Mouse (Mus musculus) liver, postnatal 0 days (tissue): Measurements from ENCODE around the gene Hc. TPM values are rescaled to one million over a fixed set of nuclear protein-coding genes. Genes with fewer than 3 reads are reported as not detected.

ENCODE experiments used
- ATAC-seq: fragments of 200-750 bp; cut with Nextera tagmentation; 2 replicates; pipeline ENCODE4 v1.8.0; 2017; ENCODE audit warnings: mild to moderate bottlenecking, moderate library complexity
- DNase-seq: peaks from one replicate; pipeline ENCODE4 v3.0.0-alpha.2; 2016
- H3K27ac ChIP-seq: fragments of 300-500 bp; sonication (generic); 2 replicates; pipeline ENCODE4 v1.5.1; 2014; ENCODE audit warnings: antibody characterized with exemption, moderate library complexity, mild to moderate bottlenecking, low read depth
- H3K27me3 ChIP-seq: fragments of 300-500 bp; sonication (generic); 2 replicates; pipeline ENCODE4 v1.6.1; 2014; ENCODE audit warnings: low read length, control low read depth, mixed read lengths; ENCODE audit not compliant: insufficient read depth
- H3K36me3 ChIP-seq: fragments of 300-500 bp; sonication (generic); replicated peaks from 2 replicates; pipeline ENCODE4 v1.6.1; 2014; ENCODE audit warnings: mild to moderate bottlenecking, control low read depth, low read length, moderate library complexity, mixed read lengths; ENCODE audit not compliant: insufficient read depth
- H3K4me1 ChIP-seq: fragments of 300-500 bp; sonication (generic); 2 replicates; pipeline ENCODE4 v1.6.1; 2014; ENCODE audit warnings: antibody characterized with exemption, mild to moderate bottlenecking, control low read depth; ENCODE audit not compliant: insufficient read depth
- H3K4me2 ChIP-seq: fragments of 300-500 bp; sonication (generic); 2 replicates; pipeline ENCODE4 v1.6.1; 2014; ENCODE audit warnings: low read depth, mild to moderate bottlenecking, low read length, moderate library complexity, mixed read lengths
- H3K4me3 ChIP-seq: fragments of 300-500 bp; sonication (generic); 2 replicates; pipeline ENCODE4 v1.5.1; 2014; ENCODE audit warnings: low read depth, low read length
- H3K9ac ChIP-seq: fragments of 300-500 bp; sonication (generic); replicated peaks from 2 replicates; pipeline ENCODE4 v1.6.1; 2014; ENCODE audit warnings: mild to moderate bottlenecking, moderate library complexity
- H3K9me3 ChIP-seq: fragments of 300-500 bp; sonication (generic); 2 replicates; pipeline ENCODE4 v1.6.1; 2016; ENCODE audit warnings: mild to moderate bottlenecking, control low read depth, low read length, mixed read lengths
- CTCF ChIP-seq: sonication (generic); IDR thresholded peaks from 2 replicates; pipeline ENCODE4 v1.5.1; 2016; ENCODE audit warnings: antibody characterized with exemption, low read depth
- EP300 ChIP-seq: IDR thresholded peaks from 2 replicates; pipeline ENCODE4 v1.6.1; 2016; ENCODE audit warnings: antibody characterized with exemption, low read depth, mild to moderate bottlenecking
- WGBS: fragments of 180-500 bp; shearing (Covaris S2); extraction: QIAGEN DNeasy Blood & Tissue Kit; methylation state at CpG from one replicate; pipeline ENCODE4 v1.1.7; 2014; ENCODE audit not compliant: insufficient replicate concordance; 5-methylcytosine and 5-hydroxymethylcytosine counted together
- polyA plus RNA-seq: library from polyadenylated mRNA; unstranded; fragments of >200 nt; fragmentation: Nextera tagmentation; extraction: Ambion mirVana; gene quantifications from 2 replicates; pipeline ENCODE4 v1.2.1, GENCODE M21; 2015

The Hc gene
- polyA plus RNA-seq, 1 experiment from 2014 or later: 81.0 TPM

DNA sequence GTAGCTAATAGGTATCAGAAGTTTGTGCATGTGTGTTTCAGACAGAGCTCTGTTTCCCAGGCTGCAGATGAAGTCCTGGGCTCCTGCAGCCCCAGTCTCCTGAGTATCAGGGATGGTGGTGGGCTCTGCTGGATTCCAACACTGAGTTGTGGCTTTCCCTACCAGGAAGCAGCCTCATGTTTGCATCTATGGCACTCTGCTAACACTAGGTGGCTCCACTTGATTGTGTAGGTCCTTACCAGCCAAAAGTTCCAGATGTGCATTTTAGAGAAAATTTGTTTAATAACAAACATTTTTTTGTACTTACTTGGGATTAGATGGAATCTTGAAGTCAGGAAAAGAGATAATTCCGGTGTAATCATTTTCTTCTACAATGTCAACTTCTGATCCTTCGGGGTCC is 16.3 kb downstream of the Hc start:
- Histone ChIP-seq H3K27me3 (no peaks in the 10 kb centered on the region), H3K27ac (no peak overlapping the region), H3K4me3 (no peak overlapping the region), H3K4me2 (no peak overlapping the region), H3K36me3 (0 out of 2 replicates have a peak, but pooled peaks cover 4% of the 10 kb centered on the region), H3K9ac (no peak overlapping the region), H3K4me1 (no peaks in the 10 kb centered on the region), H3K9me3 (no peaks in the 10 kb centered on the region)
- DNase-seq: peak; percentile 30
- no peak for ATAC-seq
- TF ChIP-seq CTCF (peak; percentile 76), EP300 (no peak)
- 65% methylated on average over 2 of the region's 2 CpGs for WGBS

DNA sequence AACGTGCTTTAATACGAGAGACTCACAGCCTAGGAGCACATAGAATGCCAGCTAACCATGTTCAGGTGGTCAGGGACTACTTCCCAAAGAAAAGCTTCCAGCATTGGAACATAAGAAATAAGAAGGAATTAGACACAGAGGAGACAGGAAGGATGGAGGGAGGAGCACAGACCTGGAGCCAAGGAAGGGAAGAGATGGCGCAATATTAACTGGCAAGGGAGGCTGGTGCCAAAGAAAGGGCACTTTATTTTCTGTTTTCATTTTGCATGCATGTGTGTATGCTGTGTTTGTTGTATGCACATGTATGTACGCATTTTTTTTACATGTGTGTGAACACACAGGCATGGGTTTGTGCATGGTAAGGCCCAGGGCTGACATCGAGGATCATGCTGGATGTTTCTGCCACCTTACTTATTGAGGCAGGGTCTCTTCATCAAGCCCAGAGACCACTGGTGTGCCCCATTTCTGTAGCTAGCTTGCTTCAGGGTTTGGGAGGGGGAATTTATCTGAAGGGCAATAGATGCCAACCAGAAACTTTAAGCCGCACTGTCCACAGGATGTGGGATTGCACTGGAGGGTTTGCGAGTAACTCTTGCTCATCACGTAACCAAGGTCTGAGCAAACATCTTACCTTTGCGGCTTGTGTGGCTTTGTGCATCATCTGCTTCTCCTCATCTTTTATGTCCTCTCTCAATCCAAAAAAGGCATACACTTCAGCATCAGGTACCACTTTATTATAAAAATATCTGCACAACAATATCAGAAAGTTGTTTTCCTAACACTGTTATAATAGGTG is 22.5 kb downstream of the Hc start:
- DNase-seq (no peak), ATAC-seq (no peak)
- Histone ChIP-seq H3K9me3 (no peaks in the 10 kb centered on the region), H3K27me3 (no peaks in the 10 kb centered on the region), H3K27ac (no peak overlapping the region), H3K4me2 (no peak overlapping the region), H3K4me1 (no peaks in the 10 kb centered on the region), H3K9ac (no peak overlapping the region), H3K36me3 (peaks cover 6% of the 10 kb centered on the region; the same call in 1 of the 2 replicates), H3K4me3 (no peak overlapping the region)
- TF ChIP-seq CTCF (no peak), EP300 (no peak)
- whole genome bisulfite sequencing: 79% methylated on average over 9 of the region's 9 CpGs

DNA sequence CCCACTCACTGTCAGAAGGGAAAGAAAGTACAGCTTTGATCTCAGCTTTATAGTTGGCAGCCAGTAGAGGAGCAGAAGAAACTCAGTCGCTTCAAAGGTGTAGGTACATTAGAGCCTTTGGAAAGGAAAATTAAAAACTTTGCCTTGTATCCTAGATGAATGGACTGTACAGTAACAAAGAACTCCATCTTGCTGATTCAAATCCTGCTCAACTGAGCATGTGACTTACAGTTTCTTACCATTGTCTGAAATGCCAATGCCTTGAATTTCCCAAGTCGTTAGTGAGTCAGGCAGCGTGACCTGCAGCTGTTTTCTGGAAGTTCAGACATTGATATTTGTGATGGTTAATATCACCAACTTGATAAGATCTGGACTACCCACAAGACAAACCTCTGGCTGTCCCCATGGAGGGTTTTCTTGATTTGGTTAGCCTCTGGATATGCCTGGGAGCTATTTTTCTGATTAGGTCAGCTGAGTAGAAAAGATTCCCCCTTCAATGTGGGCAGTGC is 36.5 kb downstream of the Hc start:
- WGBS: 79% methylated on average over 3 of the region's 3 CpGs
- no peak overlapping the region for H3K27ac ChIP-seq
- TF ChIP-seq EP300 (no peak), CTCF (no peak)
- no peaks in the 10 kb centered on the region for H3K9me3 ChIP-seq
- DNase-seq: no peak
- no peak overlapping the region for H3K4me2 ChIP-seq
- no peaks in the 10 kb centered on the region for H3K4me1 ChIP-seq
- no peak for ATAC-seq
- H3K4me3 ChIP-seq: no peak overlapping the region
- H3K9ac ChIP-seq: no peak overlapping the region
- no peaks in the 10 kb centered on the region for H3K27me3 ChIP-seq
- peaks cover 6% of the 10 kb centered on the region; the same call in 1 of the 2 replicates for H3K36me3 ChIP-seq

DNA sequence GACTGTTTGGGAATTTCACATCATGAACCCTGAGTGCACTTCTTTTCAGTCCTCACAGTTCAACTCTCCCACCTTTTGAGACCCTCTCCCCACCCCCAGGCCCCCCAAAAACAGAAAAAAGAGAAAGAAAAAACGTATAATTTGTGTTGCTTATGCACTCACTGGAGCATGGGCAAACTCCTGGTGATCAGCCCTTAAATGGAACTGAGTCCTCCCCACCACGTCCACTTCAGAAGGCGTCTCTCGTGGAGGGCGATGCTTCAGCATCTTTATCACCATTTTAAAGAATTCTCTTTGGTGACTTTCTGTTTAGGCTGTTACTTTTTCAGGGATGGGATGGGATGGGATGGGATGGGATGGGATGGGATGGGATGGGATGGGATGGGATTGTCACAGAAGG is 39.4 kb downstream of the Hc start:
- Histone ChIP-seq H3K9me3 (no peaks in the 10 kb centered on the region), H3K9ac (no peak overlapping the region), H3K4me3 (no peak overlapping the region), H3K4me2 (no peak overlapping the region), H3K27me3 (no peaks in the 10 kb centered on the region), H3K27ac (no peak overlapping the region), H3K4me1 (no peaks in the 10 kb centered on the region), H3K36me3 (peaks cover 14% of the 10 kb centered on the region; the same call in 1 of the 2 replicates)
- ATAC-seq: no peak
- DNase-seq: no peak
- WGBS: 81% methylated on average over 5 of the region's 5 CpGs
- no peak for TF ChIP-seq CTCF
- no peak for TF ChIP-seq EP300

DNA sequence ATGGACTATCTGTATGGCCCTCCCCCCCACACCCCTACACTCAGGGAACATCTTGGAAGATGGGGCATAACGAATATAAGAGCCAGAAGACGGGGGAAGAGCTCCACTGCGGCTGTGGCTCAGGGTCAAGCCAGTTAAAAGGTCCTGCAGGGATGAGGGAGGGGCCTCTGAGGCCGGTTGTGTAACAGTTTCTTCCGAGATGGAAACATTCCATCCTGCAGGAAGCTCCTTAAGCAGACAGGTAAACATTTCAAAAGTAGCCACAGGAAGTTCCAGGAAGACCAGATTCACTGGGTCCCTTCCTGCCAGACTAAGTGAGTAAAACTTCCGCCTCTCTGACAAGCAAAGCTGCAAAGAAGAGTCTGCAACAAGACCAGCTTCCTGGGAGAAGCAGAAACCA is 45.4 kb downstream of the Hc start:
- no peak for TF ChIP-seq EP300
- TF ChIP-seq CTCF: no peak
- Histone ChIP-seq H3K9me3 (no peaks in the 10 kb centered on the region), H3K4me1 (no peaks in the 10 kb centered on the region), H3K27ac (no peak overlapping the region), H3K9ac (no peak overlapping the region), H3K27me3 (no peaks in the 10 kb centered on the region), H3K36me3 (peaks cover 20% of the 10 kb centered on the region), H3K4me3 (no peak overlapping the region), H3K4me2 (no peak overlapping the region)
- 27% methylated on average over 6 of the region's 6 CpGs for WGBS
- DNase-seq (no peak), ATAC-seq (no peak)

DNA sequence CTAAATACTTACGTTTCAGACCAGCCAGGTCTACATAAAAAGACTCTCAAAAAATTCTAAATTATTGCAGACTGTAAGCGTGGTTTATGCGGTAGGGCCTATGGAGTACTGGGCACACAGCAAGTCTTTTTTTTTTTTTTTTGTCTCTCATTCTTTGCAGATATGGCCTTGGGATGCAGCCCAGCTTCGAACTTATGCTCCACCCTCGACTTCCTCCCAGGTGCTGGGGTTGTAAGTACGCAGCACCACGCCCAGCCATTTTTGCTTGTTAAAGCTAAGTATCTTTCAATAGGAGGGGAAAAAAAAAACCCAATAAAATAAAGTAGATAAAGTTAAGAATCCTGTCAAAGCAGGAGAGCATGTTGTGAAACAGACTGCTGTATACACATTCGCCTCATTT is 49.6 kb downstream of the Hc start:
- ATAC-seq: no peak
- Histone ChIP-seq H3K27me3 (no peaks in the 10 kb centered on the region), H3K36me3 (peaks cover 15% of the 10 kb centered on the region), H3K4me2 (no peak overlapping the region), H3K27ac (no peak overlapping the region), H3K4me1 (no peaks in the 10 kb centered on the region), H3K9ac (no peak overlapping the region), H3K9me3 (no peaks in the 10 kb centered on the region), H3K4me3 (no peak overlapping the region)
- no peak for DNase-seq
- 80% methylated on average over 8 of the region's 8 CpGs for WGBS
- TF ChIP-seq CTCF: no peak
- TF ChIP-seq EP300: no peak
